ENCODE assay signal across 8 mouse cellular contexts in the genomic region with DNA sequence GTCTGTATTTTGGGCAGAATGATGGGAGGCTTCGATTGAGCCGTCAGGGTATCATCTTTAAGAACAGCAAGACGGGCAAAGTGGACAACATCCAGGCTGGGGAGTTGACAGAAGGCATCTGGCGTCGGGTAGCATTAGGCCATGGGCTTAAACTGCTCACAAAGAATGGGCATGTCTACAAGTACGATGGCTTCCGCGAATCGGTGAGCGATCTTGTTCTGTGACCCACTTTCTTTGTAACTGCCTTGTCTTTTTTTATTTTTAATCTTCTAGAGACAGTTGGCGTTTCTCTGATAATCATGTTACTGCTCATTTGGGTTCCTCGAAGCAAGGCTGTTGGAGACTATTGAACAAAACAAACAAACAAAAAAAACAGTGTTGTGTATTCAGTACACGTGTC. TPM values are rescaled to one million over a fixed set of nuclear protein-coding genes. Genes with fewer than 3 reads are reported as not detected.
DNase-seq lines count a peak whose midpoint lies in the region; ATAC-seq and TF ChIP-seq lines count a peak whose summit lies in the region.

No protein-coding gene starts in this region.

- peaks cover 47% of the 10 kb centered on the region for H3K36me3 ChIP-seq in kidney, embryonic 14.5 days (ENCODE audit: control insufficient read depth, insufficient read depth, low read length)
- peaks cover 40% of the 10 kb centered on the region for H3K36me3 ChIP-seq in hindbrain, embryonic 15.5 days
- peaks cover 31% of the 10 kb centered on the region for H3K36me3 ChIP-seq in midbrain, embryonic 16.5 days (ENCODE audit: control insufficient read depth, insufficient read depth, low read length)

- ATAC-seq in kidney, embryonic 14.5 days (ENCODE audit: low FRiP score, low TSS enrichment): no peak
- ATAC-seq in hindbrain, embryonic 15.5 days (ENCODE audit: low FRiP score, low read depth): no peak
- ATAC-seq in midbrain, embryonic 16.5 days: no peak
- ATAC-seq in inflammation-experienced regulatory T-cells, adult 6 months: no peak

- intact Hi-C loops in left cerebral cortex, postnatal 25 days (cut with DNase I): loop anchor here (10.0 kb wide), 1 partner anchor 304 kb away; the partner anchor contains the start of gene Ypel4

- no peak for TF ChIP-seq CTCF in brain, embryonic 14.5 days (IDR thresholded peaks at IDR 0.05; ENCODE audit: borderline replicate concordance, extremely low read depth, insufficient read depth, insufficient read length)

- H3K4me2 ChIP-seq in kidney, embryonic 14.5 days (replicated peaks; ENCODE audit: low read depth, low read length): peak overlapping the region; percentile 89
- peak overlapping the region; percentile 83 for H3K4me2 ChIP-seq in hindbrain, embryonic 15.5 days
- peak overlapping the region; percentile 97 for H3K4me2 ChIP-seq in midbrain, embryonic 16.5 days (ENCODE audit: low read length)

- no peaks in the 10 kb centered on the region for H3K9me3 ChIP-seq in kidney, embryonic 14.5 days (ENCODE audit: control insufficient read depth, low read length)
- H3K9me3 ChIP-seq in hindbrain, embryonic 15.5 days: no peaks in the 10 kb centered on the region
- H3K9me3 ChIP-seq in midbrain, embryonic 16.5 days (replicated peaks; ENCODE audit: control insufficient read depth, low read length, poor library complexity, severe bottlenecking): no peaks in the 10 kb centered on the region

- H3K9ac ChIP-seq in kidney, embryonic 14.5 days (ENCODE audit: low read depth, low read length): peak overlapping the region; percentile 95
- peak overlapping the region; percentile 91 for H3K9ac ChIP-seq in hindbrain, embryonic 15.5 days
- peak overlapping the region; percentile 96 for H3K9ac ChIP-seq in midbrain, embryonic 16.5 days (ENCODE audit: low read depth, low read length)

- no peaks in the 10 kb centered on the region for H3K27me3 ChIP-seq in kidney, embryonic 14.5 days (ENCODE audit: control insufficient read depth, insufficient read depth, low read length)
- no peaks in the 10 kb centered on the region for H3K27me3 ChIP-seq in hindbrain, embryonic 15.5 days
- no peaks in the 10 kb centered on the region for H3K27me3 ChIP-seq in midbrain, embryonic 16.5 days (ENCODE audit: control insufficient read depth, insufficient read depth, low read depth, low read length)

- H3K27ac ChIP-seq in kidney, embryonic 14.5 days (ENCODE audit: low read depth, low read length): no peak overlapping the region
- H3K27ac ChIP-seq in hindbrain, embryonic 15.5 days (replicated peaks): no peak overlapping the region
- no peak overlapping the region for H3K27ac ChIP-seq in midbrain, embryonic 16.5 days (ENCODE audit: low read length)

- 0 out of 2 replicates have a peak, but pooled peaks cover 5% of the 10 kb centered on the region for H3K4me1 ChIP-seq in kidney, embryonic 14.5 days (ENCODE audit: control insufficient read depth, insufficient read depth, low read length)
- peaks cover 20% of the 10 kb centered on the region for H3K4me1 ChIP-seq in hindbrain, embryonic 15.5 days (replicated peaks)
- peaks cover 16% of the 10 kb centered on the region for H3K4me1 ChIP-seq in midbrain, embryonic 16.5 days (ENCODE audit: control insufficient read depth, insufficient read depth, low read length)

- TF ChIP-seq POLR2A in brain, embryonic 14.5 days (IDR thresholded peaks at IDR 0.05; ENCODE audit: borderline replicate concordance, extremely low read depth, insufficient read depth, insufficient read length, poor library complexity, severe bottlenecking): no peak

- DNase-seq in kidney, postnatal 14 days: no peak
- DNase-seq in brain, embryonic 14.5 days (ENCODE audit: low read depth): peak; percentile 8
- no peak for DNase-seq in right cerebral cortex, adult 2 months (ENCODE audit: low spot score in 2 of 2)
- DNase-seq in left cerebral cortex, postnatal 25 days (ENCODE audit: low spot score in 2 of 2): no peak

- WGBS in kidney, embryonic 14.5 days: 75% methylated on average over 13 of the region's 13 CpGs
- 84% methylated on average over 13 of the region's 13 CpGs for WGBS in hindbrain, embryonic 15.5 days
- WGBS in midbrain, embryonic 16.5 days: 72% methylated on average over 13 of the region's 13 CpGs

- peak overlapping the region; percentile 84 for H3K4me3 ChIP-seq in kidney, embryonic 14.5 days (ENCODE audit: low read length)
- H3K4me3 ChIP-seq in hindbrain, embryonic 15.5 days: peak overlapping the region; percentile 75
- H3K4me3 ChIP-seq in midbrain, embryonic 16.5 days (ENCODE audit: low read depth, low read length): peak overlapping the region; percentile 87

RNA-seq across cellular contexts. Expression of gene P2rx3, which starts 1.1 kb away (rescaled TPM):
- polyA plus RNA-seq in kidney, embryonic 14.5 days (2014; fragmentation: Nextera tagmentation; extraction: Ambion mirVana): 0.53 and 0.86 TPM in 2 replicates
- 2.1 and 6.1 TPM in 2 replicates for polyA plus RNA-seq in brain, embryonic 14.5 days (2012; rRNA removed)
- polyA plus RNA-seq in hindbrain, embryonic 15.5 days (2015; fragmentation: Nextera tagmentation; extraction: Ambion mirVana): 7.3 and 14.2 TPM in 2 replicates
- 1.4 and 2.1 TPM in 2 replicates for polyA plus RNA-seq in midbrain, embryonic 16.5 days (2015; fragmentation: Nextera tagmentation; extraction: Ambion mirVana)
- 1 to 10 TPM in 1 of 3 experiments, not detected in 2; 1.3 TPM for polyA plus RNA-seq in inflammation-experienced regulatory T-cells, adult 6 months (2017; shearing (Covaris generic))
- total RNA-seq in left cerebral cortex, postnatal 25 days (2021): 1 to 10 TPM; 2.2 to 2.3 TPM

RNA-seq across cellular contexts. Expression of gene Ssrp1, which starts 1.3 kb away (rescaled TPM):
- 260 and 334 TPM in 2 replicates for polyA plus RNA-seq in kidney, embryonic 14.5 days (2014; fragmentation: Nextera tagmentation; extraction: Ambion mirVana)
- 191 and 223 TPM in 2 replicates for polyA plus RNA-seq in brain, embryonic 14.5 days (2012; rRNA removed)
- polyA plus RNA-seq in hindbrain, embryonic 15.5 days (2015; fragmentation: Nextera tagmentation; extraction: Ambion mirVana): 166 and 171 TPM in 2 replicates
- polyA plus RNA-seq in midbrain, embryonic 16.5 days (2015; fragmentation: Nextera tagmentation; extraction: Ambion mirVana): 162 and 170 TPM in 2 replicates
- polyA plus RNA-seq in inflammation-experienced regulatory T-cells, adult 6 months (2017; shearing (Covaris generic)): 100 to 1,000 TPM; 151 to 189 (median 155) TPM
- total RNA-seq in left cerebral cortex, postnatal 25 days (2021): 10 to 100 TPM; 93.4 to 99.9 TPM

RNA-seq across cellular contexts. Expression of gene Tnks1bp1, which starts 9.5 kb away (rescaled TPM):
- 8.1 and 10.1 TPM in 2 replicates for polyA plus RNA-seq in kidney, embryonic 14.5 days (2014; fragmentation: Nextera tagmentation; extraction: Ambion mirVana)
- 44.0 and 57.0 TPM in 2 replicates for polyA plus RNA-seq in brain, embryonic 14.5 days (2012; rRNA removed)
- 24.4 and 24.8 TPM in 2 replicates for polyA plus RNA-seq in hindbrain, embryonic 15.5 days (2015; fragmentation: Nextera tagmentation; extraction: Ambion mirVana)
- 23.0 and 27.4 TPM in 2 replicates for polyA plus RNA-seq in midbrain, embryonic 16.5 days (2015; fragmentation: Nextera tagmentation; extraction: Ambion mirVana)
- polyA plus RNA-seq in inflammation-experienced regulatory T-cells, adult 6 months (2017; shearing (Covaris generic)): 1 to 10 TPM; 4.9 to 6.6 (median 5.0) TPM
- total RNA-seq in left cerebral cortex, postnatal 25 days (2021): 100 to 1,000 TPM; 112 to 123 TPM

RNA-seq across cellular contexts. Expression of gene Prg3, which starts 50.3 kb away (rescaled TPM):
- polyA plus RNA-seq in kidney, embryonic 14.5 days (2014; fragmentation: Nextera tagmentation; extraction: Ambion mirVana): not detected in 2 replicates
- not detected in 2 replicates for polyA plus RNA-seq in brain, embryonic 14.5 days (2012; rRNA removed)
- polyA plus RNA-seq in hindbrain, embryonic 15.5 days (2015; fragmentation: Nextera tagmentation; extraction: Ambion mirVana): not detected in 2 replicates
- polyA plus RNA-seq in midbrain, embryonic 16.5 days (2015; fragmentation: Nextera tagmentation; extraction: Ambion mirVana): not detected in 2 replicates
- polyA plus RNA-seq in inflammation-experienced regulatory T-cells, adult 6 months (2017; shearing (Covaris generic)): not detected
- not detected for total RNA-seq in left cerebral cortex, postnatal 25 days (2021)

RNA-seq across cellular contexts. Expression of gene Prg2, which starts 58.1 kb away (rescaled TPM):
- polyA plus RNA-seq in kidney, embryonic 14.5 days (2014; fragmentation: Nextera tagmentation; extraction: Ambion mirVana): not detected in 2 replicates
- polyA plus RNA-seq in brain, embryonic 14.5 days (2012; rRNA removed): 0.14 and 0.16 TPM in 2 replicates
- 0.18 TPM in 1 of 2 replicates, not detected in the other for polyA plus RNA-seq in hindbrain, embryonic 15.5 days (2015; fragmentation: Nextera tagmentation; extraction: Ambion mirVana)
- not detected in 2 replicates for polyA plus RNA-seq in midbrain, embryonic 16.5 days (2015; fragmentation: Nextera tagmentation; extraction: Ambion mirVana)
- under 1 TPM in 1 of 3 experiments, not detected in 2; 0.73 TPM for polyA plus RNA-seq in inflammation-experienced regulatory T-cells, adult 6 months (2017; shearing (Covaris generic))
- total RNA-seq in left cerebral cortex, postnatal 25 days (2021): not detected
